9 mouse cellular contexts compared by ENCODE assay signal in the genomic region with DNA sequence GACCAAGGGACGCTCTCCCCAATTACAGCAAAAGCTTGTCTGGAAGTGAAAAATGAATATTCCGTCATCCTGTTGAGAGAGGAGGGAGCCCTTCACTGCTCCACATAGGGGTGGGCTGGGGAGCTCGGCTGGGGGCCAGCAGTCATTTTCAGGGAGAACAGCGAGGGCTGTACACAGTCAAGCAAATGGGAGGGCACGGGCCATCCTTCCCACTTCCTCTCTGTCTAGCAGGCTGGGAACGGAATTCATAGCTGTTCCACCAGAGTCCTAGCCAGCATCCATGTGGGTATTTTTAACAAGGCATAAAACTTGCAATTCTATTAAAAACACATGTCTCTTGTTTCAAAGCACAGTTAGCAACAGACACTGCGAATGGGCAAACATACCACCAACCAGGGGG. TPM values are rescaled to one million over a fixed set of nuclear protein-coding genes. Genes with fewer than 3 reads are reported as not detected.
DNase-seq lines count a peak whose midpoint lies in the region; ATAC-seq lines count a peak whose summit lies in the region.
"Had no signal": no experiment of that assay in that cellular context is flagged by ENCODE, and none has a peak within 500 bp of the region (broad histone marks: within the 10 kb centered on the region; RNA-seq: fewer than 3 reads in every experiment).

No protein-coding gene starts in this region.

- intact Hi-C loops in gastrocnemius, postnatal 36 days (cut with DNase I) = no loop called here

- H3K36me3 ChIP-seq in stomach, embryonic 14.5 days (ENCODE audit: control insufficient read depth, insufficient read depth, low read length) = no peaks in the 10 kb centered on the region
- no peaks in the 10 kb centered on the region for H3K36me3 ChIP-seq in forebrain, embryonic 10.5 days (replicated peaks)
- no peaks in the 10 kb centered on the region for H3K36me3 ChIP-seq in midbrain, embryonic 13.5 days

- peak; percentile 28 for DNase-seq in layer of hippocampus, adult 11-12 months (ENCODE audit: low spot score)
- no peak for DNase-seq in layer of hippocampus, adult 9-10 months (ENCODE audit: low spot score)
- DNase-seq in gastrocnemius, postnatal 36 days = peak; percentile 34 to 36
- DNase-seq in layer of hippocampus, postnatal 36 days = peak; percentile 19 to 35
- no peak for DNase-seq in retina, postnatal 1 day
- DNase-seq in forebrain, embryonic 10.5 days (ENCODE audit: extremely low spot score, low spot score) = no peak

- WGBS in stomach, embryonic 14.5 days = 27% methylated on average over 7 of the region's 7 CpGs
- 71% methylated on average over 7 of the region's 7 CpGs for WGBS in forebrain, embryonic 10.5 days
- 81% methylated on average over 7 of the region's 7 CpGs for WGBS in midbrain, embryonic 13.5 days

- H3K27ac ChIP-seq in stomach, embryonic 14.5 days (ENCODE audit: low read length) = peak overlapping the region; percentile 66; the same call in 1 of the 2 replicates
- H3K27ac ChIP-seq in forebrain, embryonic 10.5 days = no peak overlapping the region
- H3K27ac ChIP-seq in midbrain, embryonic 13.5 days = no peak overlapping the region

- ATAC-seq in stomach, embryonic 14.5 days (ENCODE audit: insufficient number of reproducible peaks, insufficient read depth, low FRiP score, low read depth) = peak; percentile 86
- ATAC-seq in midbrain, embryonic 13.5 days = no peak
- ATAC-seq: Patski had no signal

- no peak overlapping the region for H3K4me2 ChIP-seq in stomach, embryonic 14.5 days (replicated peaks; ENCODE audit: low read depth, low read length)
- no peak overlapping the region for H3K4me2 ChIP-seq in midbrain, embryonic 13.5 days (replicated peaks)

- H3K9me3 ChIP-seq in stomach, embryonic 14.5 days (ENCODE audit: control insufficient read depth, low read depth, low read length) = no peaks in the 10 kb centered on the region
- no peaks in the 10 kb centered on the region for H3K9me3 ChIP-seq in forebrain, embryonic 10.5 days
- H3K9me3 ChIP-seq in midbrain, embryonic 13.5 days = no peaks in the 10 kb centered on the region

- H3K27me3 ChIP-seq in stomach, embryonic 14.5 days (ENCODE audit: control insufficient read depth, insufficient read depth, low read length) = no peaks in the 10 kb centered on the region
- H3K27me3 ChIP-seq in forebrain, embryonic 10.5 days (ENCODE audit: poor library complexity, severe bottlenecking) = no peaks in the 10 kb centered on the region
- H3K27me3 ChIP-seq in midbrain, embryonic 13.5 days = no peaks in the 10 kb centered on the region

- H3K4me1 ChIP-seq in stomach, embryonic 14.5 days (ENCODE audit: control insufficient read depth, insufficient read depth, low read length) = peaks cover 8% of the 10 kb centered on the region; the same call in 1 of the 2 replicates
- H3K4me1 ChIP-seq in forebrain, embryonic 10.5 days = peaks cover 6% of the 10 kb centered on the region; the same call in 1 of the 2 replicates
- no peaks in the 10 kb centered on the region for H3K4me1 ChIP-seq in midbrain, embryonic 13.5 days (replicated peaks)

- H3K9ac ChIP-seq in stomach, embryonic 14.5 days (replicated peaks; ENCODE audit: low read depth, low read length) = no peak overlapping the region
- H3K9ac ChIP-seq in midbrain, embryonic 13.5 days (replicated peaks) = no peak overlapping the region

- no peak overlapping the region for H3K4me3 ChIP-seq in stomach, embryonic 14.5 days (ENCODE audit: low read depth, low read length)
- H3K4me3 ChIP-seq in forebrain, embryonic 10.5 days = no peak overlapping the region
- H3K4me3 ChIP-seq in midbrain, embryonic 13.5 days (replicated peaks) = no peak overlapping the region

RNA-seq across cellular contexts. Expression of gene Pdzd2, which starts 59.0 kb away (rescaled TPM):
- 10 to 100 TPM; 17.0 to 19.0 TPM for total RNA-seq in gastrocnemius, postnatal 36 days (2021)
- 10 to 100 TPM; 44.1 to 71.4 TPM for total RNA-seq in layer of hippocampus, postnatal 36 days (2021)
- 32.8 and 34.7 TPM in 2 replicates for polyA plus RNA-seq in stomach, embryonic 14.5 days (2014; fragmentation: Nextera tagmentation; extraction: Ambion mirVana)
- 4.7 and 4.9 TPM in 2 replicates for polyA plus RNA-seq in forebrain, embryonic 10.5 days (2016; fragmentation: Nextera tagmentation; extraction: Ambion mirVana)
- polyA plus RNA-seq in midbrain, embryonic 13.5 days (2015; fragmentation: Nextera tagmentation; extraction: Ambion mirVana) = 7.2 and 9.7 TPM in 2 replicates

Comparison
In these comparisons a context has a peak if more than half of its experiments do, and no peak if none do; other contexts are left out.
1. DNase-seq: peak in layer of hippocampus, adult 11-12 months (single experiment), gastrocnemius, postnatal 36 days (2 of 2) and layer of hippocampus, postnatal 36 days (2 of 2); none in layer of hippocampus, adult 9-10 months (single experiment), retina, postnatal 1 day (single experiment) and forebrain, embryonic 10.5 days (single experiment).